Mouse (Mus musculus) urinary bladder, postnatal 25 days (tissue): ENCODE measurements around the gene Cd151.
A peak's percentile ranks its signal among the peaks of the same experiment; 100 is the strongest.

Experiments
- DNase-seq: peaks from one replicate; pipeline ENCODE4 v3.0.0; 2022; ENCODE audit warnings: low spot score

Gene Cd151

DNA sequence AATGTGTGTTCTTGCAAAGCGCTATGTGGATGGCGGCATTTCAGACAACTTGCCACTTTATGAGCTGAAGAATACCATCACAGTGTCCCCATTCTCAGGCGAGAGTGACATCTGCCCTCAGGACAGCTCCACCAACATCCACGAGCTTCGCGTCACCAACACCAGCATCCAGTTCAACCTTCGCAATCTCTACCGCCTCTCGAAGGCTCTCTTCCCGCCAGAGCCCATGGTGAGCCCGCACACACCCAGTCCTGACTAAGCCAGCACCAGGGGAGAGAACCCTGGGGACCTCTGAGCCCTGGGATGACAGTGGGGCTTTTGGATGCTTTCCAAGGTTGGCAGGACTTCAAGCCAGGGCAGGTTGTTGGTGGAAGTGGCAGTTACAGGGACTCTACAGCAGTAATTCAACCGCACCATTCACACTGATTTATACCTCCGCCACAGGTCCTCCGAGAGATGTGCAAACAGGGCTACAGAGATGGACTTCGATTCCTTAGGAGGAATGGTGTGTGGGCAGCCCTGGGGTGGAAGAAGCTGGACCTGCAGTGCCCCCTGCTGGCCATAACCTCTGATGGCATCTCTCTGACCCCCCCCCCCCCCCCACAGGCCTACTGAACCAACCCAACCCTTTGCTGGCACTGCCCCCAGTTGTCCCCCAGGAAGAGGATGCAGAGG lies 9.1 kb upstream of the Cd151 start:
- DNase-seq = no peak

DNA sequence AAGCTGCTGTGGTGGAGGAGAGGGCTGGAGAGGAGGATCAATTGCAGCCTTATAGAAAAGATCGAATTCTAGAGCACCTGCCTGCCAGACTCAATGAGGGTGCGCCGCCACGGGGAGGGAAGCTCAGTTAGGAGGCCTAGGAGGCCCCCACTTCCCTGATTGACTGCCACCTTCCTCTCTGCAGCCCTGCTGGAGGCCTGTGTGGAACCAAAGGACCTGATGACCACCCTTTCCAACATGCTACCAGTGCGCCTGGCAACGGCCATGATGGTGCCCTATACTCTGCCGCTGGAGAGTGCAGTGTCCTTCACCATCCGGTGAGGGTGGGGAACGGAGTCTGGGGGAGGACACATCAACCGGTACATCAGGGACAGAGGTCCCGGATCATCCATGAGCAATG lies 8.5 kb upstream of the Cd151 start:
- DNase-seq = no peak

DNA sequence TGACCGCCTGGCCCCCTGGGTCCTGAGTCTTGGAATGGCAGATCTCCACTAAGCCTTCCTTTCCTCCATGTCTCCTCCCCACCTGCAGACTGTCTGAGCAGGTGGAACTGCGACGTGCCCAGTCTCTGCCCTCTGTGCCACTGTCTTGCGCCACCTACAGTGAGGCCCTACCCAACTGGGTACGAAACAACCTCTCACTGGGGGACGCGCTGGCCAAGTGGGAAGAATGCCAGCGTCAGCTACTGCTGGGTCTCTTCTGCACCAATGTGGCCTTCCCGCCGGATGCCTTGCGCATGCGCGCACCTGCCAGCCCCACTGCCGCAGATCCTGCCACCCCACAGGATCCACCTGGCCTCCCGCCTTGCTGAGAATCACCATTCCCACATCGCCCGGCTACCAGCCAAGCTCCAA lies 7.9 kb upstream of the Cd151 start:
- no peak for DNase-seq

DNA sequence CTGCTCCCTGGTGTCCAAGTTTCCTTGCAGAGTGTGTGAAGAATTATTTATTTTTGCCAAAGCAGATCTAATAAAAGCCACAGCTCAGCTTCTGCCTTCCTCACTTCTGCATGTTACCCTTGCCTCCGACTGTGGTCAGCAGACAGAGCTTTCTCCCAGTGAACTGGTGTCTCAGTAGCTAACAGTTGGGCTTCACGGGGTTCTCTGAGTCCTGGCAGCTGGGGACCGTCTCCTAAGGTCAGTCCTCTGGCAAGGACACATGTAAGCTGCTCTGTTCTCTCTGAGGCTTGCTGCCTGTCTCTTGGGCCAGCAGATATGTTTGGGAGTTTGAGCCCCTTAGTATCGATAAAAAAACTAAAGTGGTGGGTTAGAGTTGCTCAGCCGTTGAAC lies 7.2 kb upstream of the Cd151 start:
- DNase-seq = no peak

DNA sequence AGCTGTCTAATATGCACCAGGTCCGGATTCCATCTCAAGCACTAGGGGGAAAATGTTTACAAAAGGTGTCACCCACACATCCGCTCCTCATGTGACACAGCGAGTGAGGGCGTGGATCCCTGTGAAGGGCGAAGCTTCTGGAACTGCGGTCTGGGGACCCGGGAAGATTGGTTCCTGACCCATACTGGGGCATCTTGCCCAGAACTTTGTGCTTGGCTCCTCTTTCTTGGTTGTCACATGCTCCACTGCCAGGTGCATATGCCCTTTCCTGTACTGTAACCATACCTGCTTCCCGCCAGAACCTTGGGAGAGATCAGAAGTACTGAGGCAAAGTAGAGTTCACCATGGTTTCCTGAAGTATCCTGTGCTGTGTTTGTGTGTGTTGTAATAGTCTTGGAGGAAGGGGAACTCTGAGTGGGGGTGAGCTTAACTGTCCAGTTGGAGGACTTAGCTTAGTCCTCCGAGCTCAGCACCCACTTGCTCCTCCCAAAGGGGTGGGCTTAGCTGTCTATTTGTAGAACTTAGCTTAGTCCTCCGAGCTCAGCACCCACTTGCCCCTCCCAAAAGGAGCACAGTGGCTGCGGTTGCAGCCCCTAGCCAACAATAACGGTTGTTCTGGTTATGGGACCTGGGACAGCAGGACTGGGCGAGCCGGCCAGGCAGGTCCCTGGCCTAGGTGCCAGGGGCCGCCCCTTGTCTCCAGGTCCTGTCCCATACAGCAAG lies 6.6 kb upstream of the Cd151 start, which contains the start of gene Cracr2b:
TSS of gene Cracr2b (plus strand) at position 704 of the 723 bp plus-strand sequence.
- DNase-seq = no peak

DNA sequence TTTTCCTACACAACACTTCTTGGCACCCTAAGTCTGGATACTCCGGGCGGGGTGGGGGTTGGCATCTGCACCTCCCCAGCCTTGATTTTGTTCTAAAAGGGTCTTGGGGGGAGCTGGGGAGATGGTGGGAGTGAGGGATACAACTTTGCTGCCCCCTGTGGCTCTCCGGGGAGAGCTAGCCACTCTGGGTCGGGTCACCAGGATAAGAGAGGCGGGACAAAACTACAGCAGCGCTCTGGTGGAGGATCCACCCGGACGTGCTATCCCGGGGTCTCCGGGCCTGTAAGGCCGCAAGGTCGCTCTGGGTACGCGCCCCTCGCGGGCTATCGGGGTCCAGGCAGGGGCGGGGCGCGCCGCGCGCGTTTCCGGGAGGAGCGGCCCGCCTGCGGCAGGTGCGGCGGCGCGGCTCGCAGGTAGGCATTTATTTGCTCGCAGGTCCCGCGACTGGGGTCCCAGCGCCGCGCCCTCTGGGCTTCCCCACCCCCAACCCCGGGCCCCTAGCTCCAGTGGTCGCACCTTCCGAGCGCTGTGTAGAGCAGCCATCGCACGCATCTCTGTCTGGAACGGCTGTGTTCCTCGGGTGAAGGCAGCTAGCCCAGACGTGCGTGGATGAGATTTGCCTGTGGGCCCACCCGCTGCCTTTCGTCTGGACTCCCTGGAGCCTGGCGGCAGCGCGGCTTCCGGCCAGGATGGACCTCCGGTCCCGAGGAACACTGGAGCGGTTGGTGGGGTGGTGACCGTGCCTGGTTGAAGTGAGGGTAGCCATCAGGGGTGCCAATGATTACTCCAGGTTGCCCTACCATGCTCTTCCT lies 5.5 kb upstream of the Cd151 start:
- no peak for DNase-seq

DNA sequence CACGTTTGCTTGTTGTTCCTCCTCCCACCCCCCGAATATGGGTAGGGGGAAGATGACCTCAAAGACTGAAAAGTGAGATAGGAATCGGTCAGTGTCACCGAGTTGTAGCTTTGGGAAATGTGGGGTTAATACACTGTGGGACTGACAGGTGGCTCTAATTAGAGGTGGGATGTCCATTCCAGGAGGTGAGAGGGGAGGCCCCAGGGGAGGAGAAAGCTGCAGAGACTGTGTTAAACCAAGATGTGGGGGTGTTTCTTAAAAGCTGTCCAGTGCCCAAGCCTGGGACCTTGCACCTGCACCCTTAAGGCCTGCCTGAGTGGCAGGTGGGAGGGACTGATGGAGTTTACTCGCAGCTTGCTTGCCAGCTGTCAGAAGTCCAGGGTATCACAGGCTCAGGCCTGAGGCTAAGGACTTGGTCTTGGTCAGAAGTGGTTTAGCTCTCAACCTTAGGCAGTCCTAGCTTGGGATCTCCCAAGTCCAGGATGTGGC lies 4.8 kb upstream of the Cd151 start:
- DNase-seq = no peak

DNA sequence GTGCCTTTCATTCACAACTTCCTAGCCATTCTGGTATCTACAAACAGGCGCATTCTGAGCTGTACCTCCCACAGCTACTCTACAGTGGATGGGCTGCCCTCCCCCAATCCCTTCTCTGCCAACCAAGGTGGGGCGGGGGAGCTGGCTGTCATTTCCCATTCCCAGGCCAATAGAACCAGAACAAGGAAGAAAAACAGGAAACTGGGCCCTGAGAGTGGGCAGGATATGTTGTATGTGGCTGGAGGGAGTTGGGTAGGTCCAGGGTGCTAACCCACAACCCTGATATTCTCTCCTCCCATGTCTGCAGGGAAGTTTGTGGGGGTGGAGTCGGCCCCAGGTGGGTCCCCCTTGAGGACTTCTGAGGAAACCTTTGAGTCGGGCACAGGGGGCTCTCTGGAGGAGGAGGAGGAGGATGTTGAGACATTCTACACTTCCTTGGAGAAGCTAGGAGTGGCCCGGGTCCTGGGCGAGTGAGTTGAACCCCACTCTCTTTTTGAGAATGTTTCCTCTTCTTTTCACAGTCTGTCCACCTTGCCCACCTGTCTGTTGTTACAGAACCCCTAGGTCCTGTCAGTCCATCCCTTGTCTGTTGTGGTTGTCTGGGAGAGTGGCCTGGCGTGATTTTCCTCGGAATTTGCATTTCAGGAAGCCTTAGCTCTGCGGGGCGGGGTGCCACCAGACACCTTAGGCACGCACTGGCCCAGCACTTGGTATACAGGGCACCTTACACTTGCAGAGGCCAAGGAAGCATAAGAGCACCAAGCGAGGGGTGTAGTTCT lies 3.2 kb upstream of the Cd151 start:
- DNase-seq = no peak

DNA sequence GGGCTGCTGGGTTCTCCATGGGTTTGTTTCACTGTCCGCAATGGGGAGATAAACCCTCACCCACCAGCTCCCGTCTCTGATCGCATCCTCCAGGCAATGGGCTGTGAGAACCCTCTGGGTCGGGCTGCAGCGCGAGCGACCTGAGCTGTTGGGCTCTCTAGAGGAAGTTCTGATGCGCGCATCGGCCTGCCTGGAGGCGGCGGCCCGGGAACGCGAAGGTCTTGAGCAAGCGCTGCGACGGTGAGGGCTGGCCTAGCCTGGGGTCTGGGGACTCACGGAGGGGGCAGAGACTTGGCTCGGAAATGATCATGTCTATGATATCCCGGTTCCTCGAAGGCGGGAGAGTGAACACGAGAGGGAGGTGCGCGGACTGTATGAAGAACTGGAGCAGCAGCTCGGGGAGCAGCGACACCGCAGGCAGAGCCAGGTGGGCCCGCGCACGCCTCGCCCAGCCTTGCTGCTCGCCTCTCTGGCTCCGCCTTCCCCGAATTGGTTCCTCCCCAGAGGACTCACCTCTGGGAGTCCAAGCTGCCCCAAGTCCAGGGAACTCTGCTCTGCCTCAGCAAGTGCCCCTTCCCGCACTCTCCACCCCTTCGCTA lies 2.5 kb upstream of the Cd151 start:
- no peak for DNase-seq

DNA sequence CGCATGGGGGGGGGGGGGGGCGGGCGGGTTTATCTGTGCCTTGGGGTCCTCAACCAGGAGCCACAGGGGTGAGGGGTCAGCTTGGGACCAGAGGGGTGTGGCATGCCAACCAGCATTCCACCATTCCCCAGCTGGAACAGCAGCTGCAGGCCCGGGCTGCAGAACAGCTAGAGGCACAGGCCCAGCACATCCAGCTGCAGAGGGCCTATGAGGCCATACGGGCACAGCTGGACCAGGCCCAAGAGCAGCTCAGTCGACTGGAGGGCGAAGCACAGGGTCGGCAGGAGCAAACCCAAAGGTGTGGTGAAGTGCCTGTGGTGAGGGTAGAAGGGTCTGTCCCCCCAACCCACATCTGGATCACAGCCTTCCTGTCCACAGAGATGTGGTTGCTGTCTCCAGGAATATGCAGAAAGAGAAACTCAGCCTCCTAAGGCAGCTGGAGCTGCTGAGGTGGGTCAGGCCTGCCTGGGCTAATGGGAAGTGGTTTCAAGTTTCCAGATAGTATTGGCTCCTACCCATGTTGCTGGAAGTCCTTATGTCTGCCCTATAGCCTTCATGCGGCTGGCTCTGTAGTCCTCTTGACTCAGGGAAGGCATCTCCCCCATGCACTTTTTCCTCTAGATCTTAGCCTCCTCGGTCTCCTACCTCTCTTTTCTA lies 1.7 kb upstream of the Cd151 start:
- DNase-seq = no peak

DNA sequence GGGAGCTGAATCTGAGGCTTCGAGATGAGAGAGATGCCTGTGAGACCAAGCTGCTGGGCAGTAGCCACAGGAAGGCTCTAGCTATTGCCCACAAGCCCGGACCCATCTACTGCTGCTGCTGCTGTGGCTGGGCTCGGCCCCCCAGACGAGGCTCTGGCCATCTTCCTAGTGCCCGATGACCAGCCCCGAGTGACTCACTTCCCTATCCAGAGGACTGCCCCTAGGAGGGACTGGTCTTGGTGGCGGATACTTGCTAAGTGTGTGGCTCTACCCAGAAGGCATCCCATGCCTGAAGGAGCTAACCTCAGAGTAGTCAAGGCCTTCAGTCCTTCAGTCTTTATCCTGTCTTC lies 1.2 kb upstream of the Cd151 start:
- DNase-seq = no peak

DNA sequence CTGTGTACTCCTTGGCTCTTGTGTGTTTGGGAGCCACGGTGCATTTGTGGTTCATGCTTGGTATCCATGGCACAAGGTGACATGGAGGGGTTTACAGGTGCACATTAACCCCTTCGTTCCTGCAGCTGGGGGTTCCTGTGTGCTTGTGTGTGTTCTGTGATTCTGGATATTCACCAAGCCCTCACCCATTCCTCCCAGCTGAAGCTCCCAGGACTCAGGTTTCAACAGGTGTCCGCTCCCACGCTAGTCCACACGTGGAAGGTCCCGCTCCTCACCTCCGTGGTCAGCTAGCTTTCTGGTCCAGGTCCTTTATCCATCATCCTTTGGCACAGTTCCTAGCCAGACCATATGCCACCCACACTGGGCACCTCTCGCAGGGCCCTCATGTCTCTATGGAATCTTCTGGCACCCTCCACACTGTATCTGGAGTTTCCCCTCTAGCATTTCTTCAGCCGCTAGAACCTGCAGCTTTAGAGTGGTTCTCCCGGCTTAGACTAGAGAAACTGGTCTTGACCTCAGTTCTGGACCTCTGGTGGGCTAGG lies 514 bp upstream of the Cd151 start:
- DNase-seq = no peak

DNA sequence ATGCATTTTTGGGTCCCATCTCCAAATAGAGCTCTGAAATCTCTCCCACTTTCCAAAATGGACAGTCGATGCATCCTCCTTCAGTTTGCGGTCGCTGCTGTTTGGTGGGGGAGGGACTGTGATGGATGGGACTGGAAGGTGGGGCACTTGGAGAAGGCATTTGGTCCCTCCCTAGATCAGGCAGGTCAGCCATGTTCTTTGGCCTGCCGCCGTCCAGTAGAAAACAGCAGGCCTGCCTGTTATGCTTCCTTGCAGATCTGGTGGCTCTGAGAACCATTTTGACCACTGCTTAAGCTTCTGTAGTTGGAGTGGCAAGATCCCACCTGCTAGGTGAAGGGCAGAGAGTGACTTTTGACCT lies 951 bp downstream of the Cd151 start:
- no peak for DNase-seq

DNA sequence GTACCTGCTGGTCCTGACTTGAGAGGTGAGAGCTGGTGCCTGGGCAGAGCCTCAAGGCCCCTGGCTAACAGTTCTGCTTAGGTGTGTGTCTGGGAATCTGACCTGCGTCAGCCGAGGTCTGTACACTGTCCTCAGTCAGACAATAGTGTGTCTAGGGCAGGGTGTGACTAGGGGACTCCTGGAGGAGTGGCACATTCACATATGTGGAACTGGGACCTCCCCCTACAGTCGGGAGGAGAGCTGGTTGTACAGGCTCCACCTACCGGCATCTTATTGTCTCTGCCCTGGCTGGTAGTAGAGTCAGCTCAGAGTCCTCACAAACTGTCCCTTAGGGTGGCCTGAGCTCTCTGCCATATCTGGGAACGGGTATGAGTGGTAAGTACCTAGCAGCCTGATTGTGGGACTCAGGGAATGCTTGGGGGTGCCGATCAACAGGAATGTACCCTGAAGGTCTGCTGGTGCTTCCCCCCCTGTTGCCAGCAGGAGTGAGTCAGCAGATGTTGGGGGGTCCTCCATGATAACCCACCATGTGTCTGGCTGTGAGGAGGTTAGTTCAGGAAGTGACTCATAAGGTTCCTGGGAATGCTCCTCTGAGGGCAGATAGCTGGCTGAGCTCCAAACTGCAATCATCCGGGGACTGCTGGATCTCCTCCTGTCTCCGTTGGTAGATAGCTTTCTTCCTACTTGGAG lies 1.5 kb downstream of the Cd151 start:
- DNase-seq = peak; percentile 56

DNA sequence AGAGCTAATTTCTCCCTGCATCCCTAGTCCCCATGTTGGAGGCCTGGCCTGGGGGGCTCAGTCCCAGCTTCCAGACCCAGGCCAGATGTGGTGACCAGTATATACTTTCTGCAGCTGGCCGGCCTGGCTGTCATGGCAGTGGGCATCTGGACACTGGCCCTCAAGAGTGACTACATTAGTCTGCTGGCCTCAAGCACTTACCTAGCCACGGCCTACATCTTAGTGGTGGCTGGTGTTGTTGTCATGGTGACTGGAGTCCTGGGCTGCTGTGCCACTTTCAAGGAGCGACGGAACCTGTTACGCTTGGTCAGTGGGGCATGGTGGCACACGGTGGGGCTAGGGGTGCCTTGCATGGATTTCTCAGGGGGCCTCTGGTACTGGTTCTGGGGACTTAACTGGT lies 2.2 kb downstream of the Cd151 start:
- no peak for DNase-seq

DNA sequence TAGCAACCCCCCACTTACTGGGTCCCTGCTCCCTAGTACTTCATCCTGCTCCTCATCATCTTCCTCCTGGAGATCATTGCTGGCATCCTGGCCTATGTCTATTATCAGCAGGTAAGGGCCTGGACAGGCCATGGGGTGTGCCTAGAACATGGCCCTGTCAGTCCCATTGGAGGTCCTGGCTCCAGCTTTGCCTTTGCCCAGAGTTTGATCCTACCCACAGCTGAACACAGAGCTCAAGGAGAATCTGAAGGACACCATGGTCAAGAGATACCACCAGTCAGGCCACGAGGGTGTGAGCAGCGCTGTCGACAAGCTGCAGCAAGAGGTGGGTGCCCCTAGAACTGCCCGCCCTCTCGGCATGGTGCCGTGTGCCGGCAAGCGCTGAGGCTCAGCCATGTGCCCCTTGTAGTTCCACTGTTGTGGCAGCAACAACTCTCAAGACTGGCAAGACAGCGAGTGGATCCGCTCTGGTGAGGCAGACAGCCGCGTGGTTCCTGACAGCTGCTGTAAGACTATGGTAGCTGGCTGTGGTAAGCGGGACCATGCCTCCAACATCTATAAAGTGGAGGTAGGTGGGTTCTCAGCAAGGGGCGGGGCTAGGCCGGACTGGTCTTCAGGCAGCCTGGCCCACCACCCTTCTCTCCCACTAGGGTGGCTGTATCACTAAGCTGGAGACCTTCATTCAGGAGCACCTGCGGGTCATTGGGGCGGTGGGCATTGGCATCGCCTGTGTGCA lies 2.9 kb downstream of the Cd151 start:
- no peak for DNase-seq

DNA sequence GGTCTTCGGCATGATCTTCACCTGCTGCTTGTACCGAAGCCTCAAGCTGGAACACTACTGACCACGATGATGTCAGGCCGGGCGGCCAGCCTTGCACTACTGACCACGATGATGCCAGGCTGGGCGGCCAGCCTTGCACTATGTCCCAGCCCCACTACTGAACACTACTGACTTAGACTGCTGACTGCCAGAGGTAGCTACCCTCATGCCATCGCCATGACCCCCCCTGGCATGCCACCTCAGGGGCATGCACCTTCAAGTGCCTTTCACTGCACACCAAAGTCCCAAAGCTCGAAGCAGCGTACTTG lies 3.4 kb downstream of the Cd151 start:
- no peak for DNase-seq

DNA sequence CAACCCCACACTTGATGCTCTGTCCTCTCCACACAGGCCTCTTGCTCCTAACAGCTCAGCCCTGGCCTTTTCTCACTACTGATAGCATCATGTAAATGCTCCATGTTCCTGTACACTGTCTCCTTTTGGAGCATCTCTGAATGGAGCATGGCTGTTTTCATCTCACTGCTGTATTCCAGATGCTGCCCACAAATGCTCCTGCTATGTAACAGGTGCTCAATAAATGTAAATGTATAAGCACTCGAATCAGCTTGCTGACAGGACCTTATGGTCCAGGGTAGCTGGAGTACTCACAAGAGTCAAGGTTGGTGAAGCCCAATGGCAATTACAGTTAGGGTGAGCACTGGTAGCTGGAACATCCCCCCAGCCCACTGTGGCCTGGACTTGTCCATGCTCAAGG lies 4.0 kb downstream of the Cd151 start:
- no peak for DNase-seq

DNA sequence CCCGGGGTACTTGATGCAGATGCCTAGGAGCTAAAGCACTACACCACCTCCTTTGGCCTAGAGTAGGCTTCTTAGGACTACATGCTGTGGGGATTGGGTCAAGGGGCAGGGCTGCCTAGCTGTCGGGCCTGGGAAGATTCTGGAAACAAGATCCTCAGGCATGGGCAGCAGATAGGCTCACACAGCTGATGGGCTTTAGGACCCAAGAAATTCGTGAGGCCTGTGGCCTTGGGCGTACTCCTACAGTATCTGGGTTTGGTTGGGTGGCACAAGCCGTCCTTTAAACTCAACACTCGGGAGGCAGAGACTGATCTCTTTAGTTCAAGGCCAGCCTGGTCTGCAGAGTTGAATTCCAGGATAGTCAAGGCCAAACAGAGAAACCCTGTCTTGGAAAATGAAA lies 5.0 kb downstream of the Cd151 start:
- no peak for DNase-seq

DNA sequence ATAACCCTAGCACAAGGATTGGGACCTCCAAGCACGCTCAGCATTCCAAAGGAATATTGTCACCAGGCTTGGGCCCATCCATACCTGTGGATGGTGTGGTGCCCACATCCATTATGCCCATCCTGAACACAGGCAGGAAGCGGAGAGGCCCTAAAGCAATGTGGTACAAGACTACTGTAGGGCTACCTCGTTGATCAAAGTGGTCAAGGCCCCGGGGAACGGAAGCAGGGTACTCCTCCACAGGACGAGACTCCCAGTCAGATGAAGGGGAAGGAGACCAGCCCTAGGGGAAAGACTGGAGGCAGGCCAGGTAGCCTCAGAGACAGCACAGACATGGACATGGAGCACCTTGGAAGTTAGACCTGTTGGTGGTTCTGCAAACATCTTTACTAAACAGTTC lies 5.6 kb downstream of the Cd151 start:
- no peak for DNase-seq
